Mouse (Mus musculus) lung, embryonic 15.5 days (tissue): ENCODE data around the gene Grhl1. TPM values are rescaled to one million over a fixed set of nuclear protein-coding genes. Genes with fewer than 3 reads are reported as not detected.
"Not testable (repeated sequence)": the region's sequence is repeated elsewhere in the genome, so short reads cannot be mapped to it uniquely, and the experiment has no call there.

Experiments used
- ATAC-seq: fragments of 200-750 bp; cut with Nextera tagmentation; 2 replicates; pipeline ENCODE4 v1.8.0; 2017; ENCODE audit warnings: moderate number of reproducible peaks, borderline replicate concordance; ENCODE audit not compliant: low FRiP score, low TSS enrichment; ENCODE audit errors: extremely low read depth
- H3K27ac ChIP-seq: fragments of 300-500 bp; sonication (generic); 2 replicates; pipeline ENCODE4 v1.5.1; 2015; ENCODE audit warnings: moderate library complexity, mild to moderate bottlenecking, inconsistent platforms
- H3K27me3 ChIP-seq: fragments of 300-500 bp; sonication (generic); 2 replicates; pipeline ENCODE4 v1.6.1; 2015; ENCODE audit warnings: inconsistent platforms
- H3K36me3 ChIP-seq: fragments of 300-500 bp; sonication (generic); 2 replicates; pipeline ENCODE4 v1.6.1; 2015; ENCODE audit warnings: inconsistent platforms
- H3K4me1 ChIP-seq: fragments of 300-500 bp; sonication (generic); 2 replicates; pipeline ENCODE4 v1.6.1; 2015; ENCODE audit warnings: inconsistent platforms
- H3K4me2 ChIP-seq: fragments of 300-500 bp; sonication (generic); 2 replicates; pipeline ENCODE4 v1.6.1; 2015; ENCODE audit warnings: inconsistent platforms, mild to moderate bottlenecking, moderate library complexity
- H3K4me3 ChIP-seq: fragments of 300-500 bp; sonication (generic); 2 replicates; pipeline ENCODE4 v1.5.1; 2015; ENCODE audit warnings: mild to moderate bottlenecking, inconsistent platforms
- H3K9ac ChIP-seq: fragments of 300-500 bp; sonication (generic); 2 replicates; pipeline ENCODE4 v1.6.1; 2015; ENCODE audit warnings: inconsistent platforms
- H3K9me3 ChIP-seq: fragments of 300-500 bp; sonication (generic); 2 replicates; pipeline ENCODE4 v1.6.1; 2016; ENCODE audit warnings: inconsistent platforms
- WGBS: fragments of 180-500 bp; shearing (Covaris S2); methylation state at CpG from one replicate; pipeline ENCODE4 v1.1.7; 2015; 5-methylcytosine and 5-hydroxymethylcytosine counted together
- polyA plus RNA-seq: library from polyadenylated mRNA; unstranded; fragments of >200 nt; fragmentation: Nextera tagmentation; extraction: Ambion mirVana; gene quantifications from 2 replicates; pipeline ENCODE4 v1.2.1, GENCODE M21; 2015

Grhl1 gene
- polyA plus RNA-seq, 1 experiment from 2014 or later: 3.7 TPM

DNA sequence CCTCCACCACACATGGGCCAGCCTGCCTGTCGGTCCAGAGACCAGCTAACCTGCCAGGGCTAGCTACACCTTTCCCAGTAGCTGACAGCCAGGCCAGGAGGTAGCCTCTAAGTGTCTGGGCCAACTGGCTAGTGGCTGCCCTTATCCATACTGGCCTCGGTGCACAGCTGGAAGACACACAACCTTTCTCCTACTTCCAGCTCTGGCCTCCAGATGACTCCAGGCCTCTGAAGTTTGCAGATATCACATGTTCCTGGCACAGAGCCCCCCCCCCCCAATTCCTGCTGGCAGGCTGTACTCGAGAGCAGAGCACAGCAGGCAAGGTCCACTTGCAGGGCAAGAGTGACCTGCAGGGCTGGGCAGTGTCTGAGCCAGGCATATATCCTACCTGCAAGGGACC lies 55.1 kb downstream of the Grhl1 start:
- 0 out of 2 replicates have a peak, but pooled peaks have one; percentile 9 for ATAC-seq

DNA sequence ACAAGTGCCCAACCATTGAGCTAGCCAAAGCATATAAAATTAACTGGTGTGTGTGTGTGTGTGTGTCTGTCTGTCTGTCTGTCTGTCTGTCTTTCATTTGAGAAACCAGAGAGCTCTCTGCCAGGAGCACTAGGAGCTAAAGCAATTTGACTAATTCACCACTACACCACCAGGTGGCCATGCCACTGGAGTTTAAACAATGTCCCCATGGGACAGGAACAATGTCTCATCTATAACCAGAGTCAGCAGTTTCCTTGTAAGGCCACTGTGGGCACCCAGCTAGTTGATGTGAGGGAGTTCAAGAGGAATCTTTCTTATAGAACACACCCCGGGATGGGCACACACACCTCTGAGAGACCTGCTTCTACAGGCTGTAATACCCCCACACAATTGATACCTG lies 58.1 kb downstream of the Grhl1 start:
- no peaks in the 10 kb centered on the region; the same call in 1 of the 2 replicates for H3K4me1 ChIP-seq
- no peak overlapping the region for H3K4me3 ChIP-seq
- H3K36me3 ChIP-seq: no peaks in the 10 kb centered on the region
- H3K9ac ChIP-seq: no peak overlapping the region
- no peaks in the 10 kb centered on the region for H3K27me3 ChIP-seq
- H3K4me2 ChIP-seq: no peak overlapping the region
- no peak overlapping the region for H3K27ac ChIP-seq
- ATAC-seq: no peak
- H3K9me3 ChIP-seq: no peaks in the 10 kb centered on the region
- WGBS: 70% methylated on average over 1 of the region's 1 CpGs

More for the DNA sequence above, 55.1 kb downstream of the Grhl1 start:
- H3K9ac ChIP-seq: no peak overlapping the region
- H3K36me3 ChIP-seq: no peaks in the 10 kb centered on the region
- H3K4me1 ChIP-seq: no peaks in the 10 kb centered on the region
- no peak overlapping the region for H3K4me2 ChIP-seq
- H3K9me3 ChIP-seq: no peaks in the 10 kb centered on the region
- no peak overlapping the region for H3K27ac ChIP-seq
- no peaks in the 10 kb centered on the region for H3K27me3 ChIP-seq
- WGBS: 35% methylated on average over 3 of the region's 3 CpGs
- no peak overlapping the region for H3K4me3 ChIP-seq

DNA sequence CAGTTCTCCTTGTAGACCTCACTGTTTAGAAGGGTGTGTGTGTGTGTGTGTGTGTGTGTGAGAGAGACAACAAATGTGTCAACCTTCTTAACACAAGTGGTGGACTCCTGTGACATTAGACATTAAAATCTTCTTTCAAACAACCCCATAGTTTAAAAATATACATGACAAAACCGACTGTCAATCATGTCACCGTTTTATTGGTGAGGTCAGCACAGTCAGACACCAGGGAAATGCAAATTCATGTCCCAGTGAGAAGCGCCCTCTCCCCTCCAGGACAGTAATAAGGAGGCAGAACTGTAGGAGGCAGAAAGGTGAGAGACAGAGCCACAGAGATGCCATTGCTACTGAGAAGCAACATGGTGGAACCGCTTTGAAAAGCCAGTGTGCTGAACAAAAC lies 60.3 kb downstream of the Grhl1 start:
- Histone ChIP-seq H3K36me3 (no peaks in the 10 kb centered on the region), H3K27ac (no peak overlapping the region), H3K27me3 (no peaks in the 10 kb centered on the region), H3K4me3 (no peak overlapping the region), H3K4me1 (peaks cover 3% of the 10 kb centered on the region), H3K4me2 (no peak overlapping the region), H3K9me3 (no peaks in the 10 kb centered on the region), H3K9ac (no peak overlapping the region)
- ATAC-seq: no peak
- 57% methylated on average over 4 of the region's 4 CpGs for WGBS

DNA sequence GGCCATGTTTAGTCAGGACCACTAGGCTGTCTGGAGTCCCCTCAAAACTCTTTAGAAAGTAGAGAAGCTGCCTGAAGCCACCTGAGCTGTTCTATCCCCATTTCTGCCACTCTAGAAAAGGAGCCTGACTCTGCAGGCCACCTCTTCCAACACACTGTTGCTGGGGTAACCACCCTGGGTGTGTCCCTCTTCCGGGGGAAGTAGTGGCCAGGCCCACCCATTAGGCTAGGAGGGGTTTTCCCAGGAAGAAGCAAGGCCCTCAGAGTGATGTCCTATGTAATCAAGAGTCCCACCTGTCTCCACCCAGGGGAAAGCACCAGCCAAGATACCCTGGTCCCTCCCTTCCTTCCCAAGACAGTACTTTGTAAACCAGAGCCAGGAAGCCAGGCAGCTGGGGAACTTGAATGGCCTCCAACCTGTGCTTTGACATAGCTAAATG lies 61.7 kb downstream of the Grhl1 start:
- H3K36me3 ChIP-seq: no peaks in the 10 kb centered on the region
- WGBS: 45% methylated on average over 1 of the region's 1 CpGs
- no peaks in the 10 kb centered on the region for H3K9me3 ChIP-seq
- H3K4me2 ChIP-seq: no peak overlapping the region
- no peak overlapping the region for H3K9ac ChIP-seq
- ATAC-seq: no peak
- no peak overlapping the region for H3K4me3 ChIP-seq
- no peak overlapping the region for H3K27ac ChIP-seq
- peaks cover 3% of the 10 kb centered on the region for H3K4me1 ChIP-seq
- no peaks in the 10 kb centered on the region for H3K27me3 ChIP-seq

DNA sequence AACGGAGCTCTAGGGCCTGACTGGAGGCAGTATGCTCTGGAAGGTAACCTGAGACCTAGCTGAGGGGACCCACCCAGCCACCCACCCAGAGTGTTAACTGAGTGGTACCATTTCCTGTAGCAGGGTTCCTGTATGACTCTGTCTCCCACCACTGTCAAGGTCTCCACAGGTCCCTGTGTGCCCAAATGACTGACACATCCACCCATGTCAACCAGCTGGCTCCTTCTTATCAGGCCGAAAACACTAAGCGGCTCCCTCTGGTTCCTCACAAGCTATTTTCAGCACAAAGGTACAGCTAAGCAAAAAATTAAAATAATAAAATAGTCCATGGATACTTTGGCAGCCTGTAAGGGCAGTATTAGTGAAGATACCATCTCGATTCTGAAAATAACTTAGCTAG lies 62.1 kb downstream of the Grhl1 start:
- Histone ChIP-seq H3K9ac (no peak overlapping the region), H3K4me1 (peaks cover 3% of the 10 kb centered on the region), H3K27me3 (no peaks in the 10 kb centered on the region), H3K27ac (no peak overlapping the region), H3K36me3 (no peaks in the 10 kb centered on the region), H3K9me3 (no peaks in the 10 kb centered on the region), H3K4me3 (no peak overlapping the region), H3K4me2 (no peak overlapping the region)
- ATAC-seq: no peak
- WGBS: 58% methylated on average over 4 of the region's 4 CpGs

DNA sequence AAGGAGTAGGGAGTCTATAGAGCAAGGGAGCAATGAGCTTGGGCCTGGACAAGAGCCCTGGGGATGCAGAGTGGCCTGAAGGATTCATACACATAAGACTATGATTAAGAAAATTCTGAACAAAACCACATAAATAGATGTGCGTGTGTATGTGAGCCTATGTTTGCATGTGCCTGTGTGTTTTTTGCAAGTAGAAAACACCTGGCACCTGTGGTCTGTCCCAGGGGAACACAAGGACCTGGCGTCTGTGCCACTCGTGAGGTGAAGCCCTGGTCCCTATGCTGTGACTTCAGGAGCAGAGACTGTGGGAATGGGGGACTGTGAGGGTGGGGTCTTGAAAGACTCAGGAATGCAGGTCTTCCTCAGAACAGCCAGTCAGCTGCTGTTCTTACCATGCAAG lies 62.6 kb downstream of the Grhl1 start:
- Histone ChIP-seq H3K9ac (no peak overlapping the region), H3K4me2 (no peak overlapping the region), H3K4me3 (no peak overlapping the region), H3K4me1 (peaks cover 3% of the 10 kb centered on the region), H3K36me3 (no peaks in the 10 kb centered on the region), H3K27ac (no peak overlapping the region), H3K27me3 (no peaks in the 10 kb centered on the region), H3K9me3 (no peaks in the 10 kb centered on the region)
- no peak for ATAC-seq
- WGBS: 87% methylated on average over 3 of the region's 3 CpGs

DNA sequence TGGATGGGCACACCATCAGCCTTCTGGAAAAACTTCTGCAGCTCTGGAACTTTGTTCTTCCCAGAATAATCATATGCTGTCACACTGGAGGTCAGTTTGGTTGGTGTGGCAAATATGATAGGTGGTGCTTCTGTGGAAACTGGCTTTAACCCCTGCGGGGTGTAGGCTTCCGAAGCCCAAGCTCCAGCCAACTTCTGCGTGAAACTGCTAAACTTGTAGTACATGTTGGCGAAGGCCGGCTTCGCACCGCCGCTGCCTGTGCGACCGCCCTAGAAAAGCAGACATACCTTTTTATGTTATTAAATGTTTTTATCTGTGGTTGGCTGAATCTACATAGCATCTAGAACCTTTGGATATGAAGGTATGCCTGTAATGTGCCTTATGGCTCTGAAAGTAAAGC lies 66.7 kb downstream of the Grhl1 start:
- 91% methylated on average over 10 of the region's 10 CpGs for WGBS
- not testable (repeated sequence) for H3K4me2 ChIP-seq, H3K9me3 ChIP-seq, H3K9ac ChIP-seq, ATAC-seq, H3K27me3 ChIP-seq, H3K27ac ChIP-seq, H3K4me3 ChIP-seq, H3K4me1 ChIP-seq, H3K36me3 ChIP-seq

DNA sequence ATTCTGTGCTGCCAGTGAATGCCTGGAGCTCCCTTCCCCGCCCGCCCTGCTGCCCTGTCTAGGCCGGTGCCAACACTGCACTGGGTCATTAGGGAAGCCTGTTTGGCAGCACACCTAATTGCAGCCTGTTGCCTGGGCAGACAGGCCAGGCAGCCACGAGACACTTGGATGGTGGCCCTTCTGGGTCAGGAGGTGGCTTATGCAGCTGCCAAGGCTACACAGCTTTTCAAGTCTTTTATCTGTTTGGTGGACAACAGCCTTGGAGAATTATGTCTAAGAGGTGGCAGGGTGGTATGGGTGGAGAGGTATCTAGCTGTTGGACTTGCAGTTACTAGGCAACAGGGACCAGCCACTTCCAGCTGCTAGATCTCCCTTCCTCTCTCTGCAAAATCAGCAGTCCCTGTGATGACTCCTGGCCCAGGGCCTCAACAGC lies 70.3 kb downstream of the Grhl1 start:
- no peaks in the 10 kb centered on the region for H3K36me3 ChIP-seq
- H3K4me2 ChIP-seq: no peak overlapping the region
- no peak for ATAC-seq
- no peak overlapping the region for H3K4me3 ChIP-seq
- no peak overlapping the region for H3K9ac ChIP-seq
- 53% methylated on average over 4 of the region's 4 CpGs for whole genome bisulfite sequencing
- no peaks in the 10 kb centered on the region for H3K27me3 ChIP-seq
- no peaks in the 10 kb centered on the region for H3K9me3 ChIP-seq
- no peak overlapping the region for H3K27ac ChIP-seq
- peaks cover 11% of the 10 kb centered on the region for H3K4me1 ChIP-seq

DNA sequence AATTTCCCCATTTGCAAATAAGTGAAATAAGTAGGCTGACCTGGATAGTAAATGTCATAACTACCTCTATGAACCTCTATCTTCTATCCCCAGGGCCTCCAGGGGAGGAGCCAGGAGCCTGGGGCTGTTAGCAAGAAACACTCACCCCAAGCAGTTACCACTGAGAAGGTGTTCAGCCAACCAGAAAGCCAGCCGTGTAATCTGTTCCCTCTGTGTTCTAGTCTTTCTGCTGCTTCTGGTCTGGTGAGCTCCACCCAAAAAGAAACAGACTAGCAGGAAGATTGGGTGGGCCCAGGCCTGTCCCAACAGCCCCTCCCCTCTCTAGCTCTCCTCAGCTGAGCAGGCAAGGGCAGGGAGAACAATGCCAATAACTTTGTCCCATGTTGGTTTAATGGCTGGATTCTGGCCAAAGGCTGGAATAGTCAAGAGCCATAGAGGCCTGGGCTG lies 72.1 kb downstream of the Grhl1 start:
- H3K4me3 ChIP-seq: no peak overlapping the region
- H3K27ac ChIP-seq: no peak overlapping the region
- no peaks in the 10 kb centered on the region for H3K9me3 ChIP-seq
- no peaks in the 10 kb centered on the region for H3K36me3 ChIP-seq
- H3K4me2 ChIP-seq: no peak overlapping the region
- H3K27me3 ChIP-seq: no peaks in the 10 kb centered on the region
- peak; percentile 66; the same call in 1 of the 2 replicates for ATAC-seq
- 48% methylated on average over 1 of the region's 1 CpGs for WGBS
- peaks cover 11% of the 10 kb centered on the region for H3K4me1 ChIP-seq
- no peak overlapping the region for H3K9ac ChIP-seq

DNA sequence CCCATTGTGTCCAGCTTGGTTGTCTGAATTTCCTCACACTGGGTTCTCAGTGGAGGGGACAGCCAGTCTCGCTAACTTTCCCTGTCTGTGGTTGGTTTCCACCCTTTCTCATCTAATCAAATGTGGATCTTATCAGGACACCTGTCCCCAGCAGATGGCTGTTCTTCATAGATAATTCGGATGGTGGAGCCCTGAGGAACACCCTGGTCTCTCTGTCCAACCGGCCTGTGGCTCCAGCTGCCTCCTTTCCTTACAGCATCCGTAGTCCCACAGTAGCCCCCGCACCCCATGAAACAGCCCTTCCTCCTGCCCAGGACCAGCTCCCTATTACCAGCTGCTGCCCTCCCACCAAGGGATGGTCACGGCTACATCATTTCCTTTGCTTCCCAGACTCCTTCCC lies 73.8 kb downstream of the Grhl1 start:
- H3K4me3 ChIP-seq: no peak overlapping the region
- no peak overlapping the region for H3K4me2 ChIP-seq
- H3K27me3 ChIP-seq: no peaks in the 10 kb centered on the region
- no peaks in the 10 kb centered on the region for H3K36me3 ChIP-seq
- no peak for ATAC-seq
- H3K4me1 ChIP-seq: peaks cover 18% of the 10 kb centered on the region
- 69% methylated on average over 6 of the region's 6 CpGs for WGBS
- no peak overlapping the region for H3K9ac ChIP-seq
- no peak overlapping the region for H3K27ac ChIP-seq
- no peaks in the 10 kb centered on the region for H3K9me3 ChIP-seq

DNA sequence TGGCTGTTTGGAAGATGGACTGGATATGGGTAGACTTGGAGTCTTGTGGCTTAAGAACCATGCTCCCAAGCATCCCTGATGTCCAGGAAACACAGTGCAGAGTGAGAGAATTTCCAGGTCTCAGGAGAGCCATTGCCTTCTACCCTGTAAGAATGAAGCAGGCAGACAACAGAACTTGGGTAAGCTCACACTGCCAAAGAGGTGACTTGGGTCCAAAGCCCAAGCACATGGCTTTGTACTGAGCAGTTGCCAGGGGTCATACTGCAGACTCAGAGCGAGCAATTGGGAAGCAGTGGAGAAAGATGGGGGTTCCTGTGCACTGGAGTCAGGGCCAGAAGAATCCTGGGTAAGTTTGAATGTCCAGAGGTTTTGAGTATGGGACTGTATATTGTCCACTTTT lies 76.0 kb downstream of the Grhl1 start:
- 63% methylated on average over 1 of the region's 1 CpGs for WGBS
- H3K4me3 ChIP-seq: no peak overlapping the region
- H3K27me3 ChIP-seq: no peaks in the 10 kb centered on the region
- H3K9me3 ChIP-seq: no peaks in the 10 kb centered on the region
- H3K4me2 ChIP-seq: no peak overlapping the region
- H3K9ac ChIP-seq: no peak overlapping the region
- no peak for ATAC-seq
- H3K4me1 ChIP-seq: peaks cover 24% of the 10 kb centered on the region
- no peak overlapping the region for H3K27ac ChIP-seq
- no peaks in the 10 kb centered on the region for H3K36me3 ChIP-seq

DNA sequence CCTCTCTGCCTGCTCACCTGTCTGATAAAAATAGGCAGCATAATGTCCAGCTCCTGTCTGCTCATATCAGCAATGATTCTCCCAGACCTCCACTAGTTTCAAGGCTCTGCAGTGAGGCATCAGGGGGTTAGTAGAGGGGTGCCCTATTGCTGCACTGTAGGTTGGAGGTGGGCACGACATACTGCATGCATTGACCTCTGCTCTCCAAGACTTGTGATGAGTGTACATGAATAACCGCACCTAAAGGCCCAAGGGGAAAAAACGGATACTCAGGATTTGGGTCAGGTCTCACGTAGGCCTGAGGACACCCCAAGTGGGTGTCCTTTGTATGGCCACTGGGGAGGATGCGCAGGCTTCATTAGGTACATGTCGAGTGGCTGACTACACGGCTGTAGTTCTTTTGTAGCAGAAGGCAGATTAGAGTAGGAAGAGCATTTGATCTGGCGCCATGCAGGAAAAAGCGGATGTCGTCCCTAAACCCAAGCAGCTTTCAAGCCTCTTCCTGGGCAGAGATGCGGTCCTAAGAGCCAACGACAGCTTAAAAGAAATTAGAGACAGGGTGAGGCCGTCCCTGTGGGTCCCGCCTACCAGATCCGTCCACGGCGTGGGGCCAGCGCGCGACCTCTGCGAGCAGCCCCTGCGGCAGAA lies 78.5 kb downstream of the Grhl1 start:
- peak overlapping the region; percentile 83 for H3K27ac ChIP-seq
- ATAC-seq: no peak; the same call in 1 of the 2 replicates
- H3K9ac ChIP-seq: peak overlapping the region; percentile 56
- peaks cover 19% of the 10 kb centered on the region for H3K4me1 ChIP-seq
- H3K4me3 ChIP-seq: peak overlapping the region; percentile 63
- H3K9me3 ChIP-seq: no peaks in the 10 kb centered on the region
- H3K4me2 ChIP-seq: peak overlapping the region; percentile 70
- H3K36me3 ChIP-seq: peaks cover 20% of the 10 kb centered on the region
- 4% methylated on average over 22 of the region's 22 CpGs for WGBS
- no peaks in the 10 kb centered on the region for H3K27me3 ChIP-seq
